Mouse (Mus musculus) spleen, postnatal 4 days (tissue): ENCODE measurements around the gene Mtmr3.

Experiments used
- DNase-seq, 2 experiments: peaks; one replicate each; pipeline ENCODE4 v3.0.0; 2022; ENCODE audit warnings: low spot score in 2 of 2

The Mtmr3 gene

GRCm38 (mm10) chr11:4594608-4595500 lies at the start of gene Mtmr3:
Mtmr3 (minus strand) TSS chr11:4594863.
- DNase-seq = peak; percentile 99

- DNase-seq = no peak
Measured at GRCm38 (mm10) chr11:4643722-4644121, 49.1 kb upstream of the Mtmr3 start.

GRCm38 (mm10) chr11:4641185-4641584 lies 46.5 kb upstream of the Mtmr3 start:
- DNase-seq = no peak

GRCm38 (mm10) chr11:4638261-4638660 lies 43.6 kb upstream of the Mtmr3 start:
- DNase-seq = no peak

GRCm38 (mm10) chr11:4637534-4638234 lies 43.0 kb upstream of the Mtmr3 start, which contains the start of gene Ascc2:
Ascc2 (plus strand) TSS chr11:4637747.
- peak; percentile 94 to 96 for DNase-seq

- DNase-seq = no peak
Measured at GRCm38 (mm10) chr11:4636782-4637342, 42.2 kb upstream of the Mtmr3 start.

GRCm38 (mm10) chr11:4634395-4634794 lies 39.7 kb upstream of the Mtmr3 start:
- DNase-seq = no peak

GRCm38 (mm10) chr11:4633420-4633819 lies 38.8 kb upstream of the Mtmr3 start:
- DNase-seq = no peak

GRCm38 (mm10) chr11:4629861-4630280 lies 35.2 kb upstream of the Mtmr3 start:
- DNase-seq = no peak

- DNase-seq = no peak
Measured at GRCm38 (mm10) chr11:4627636-4628035, 33.0 kb upstream of the Mtmr3 start.

GRCm38 (mm10) chr11:4625931-4626330 lies 31.3 kb upstream of the Mtmr3 start:
- no peak for DNase-seq

- DNase-seq = no peak
Measured at GRCm38 (mm10) chr11:4622997-4623396, 28.3 kb upstream of the Mtmr3 start.

GRCm38 (mm10) chr11:4622442-4622986 lies 27.9 kb upstream of the Mtmr3 start:
- no peak for DNase-seq

GRCm38 (mm10) chr11:4621866-4622265 lies 27.2 kb upstream of the Mtmr3 start:
- no peak for DNase-seq

GRCm38 (mm10) chr11:4620501-4621108 lies 25.9 kb upstream of the Mtmr3 start:
- no peak for DNase-seq

GRCm38 (mm10) chr11:4620017-4620485 lies 25.4 kb upstream of the Mtmr3 start, which contains the start of gene Gm11032:
Gm11032 (plus strand) TSS chr11:4620067.
- no peak for DNase-seq

GRCm38 (mm10) chr11:4611904-4612303 lies 17.2 kb upstream of the Mtmr3 start:
- no peak for DNase-seq

GRCm38 (mm10) chr11:4606541-4606940 lies 11.9 kb upstream of the Mtmr3 start:
- DNase-seq = no peak

GRCm38 (mm10) chr11:4605414-4605813 lies 10.8 kb upstream of the Mtmr3 start:
- DNase-seq = peak in 1 of 2 experiments; percentile 61

GRCm38 (mm10) chr11:4604441-4604840 lies 9.8 kb upstream of the Mtmr3 start:
- DNase-seq = no peak

GRCm38 (mm10) chr11:4602691-4603441 lies 8.2 kb upstream of the Mtmr3 start:
- DNase-seq = peak; percentile 34 to 69
